Mouse (Mus musculus) midbrain, embryonic 12.5 days (tissue): ENCODE results near the gene Gpr152. TPM values are rescaled to one million over a fixed set of nuclear protein-coding genes. Genes with fewer than 3 reads are reported as not detected.

Source experiments
- ATAC-seq: fragments of 200-750 bp; cut with Nextera tagmentation; 2 replicates; pipeline ENCODE4 v1.8.0; 2017; ENCODE audit warnings: low read depth, moderate TSS enrichment, moderate library complexity; ENCODE audit not compliant: low FRiP score
- H3K27ac ChIP-seq: fragments of 300-500 bp; sonication (generic); replicated peaks from 2 replicates; pipeline ENCODE4 v1.5.1; 2016; ENCODE audit warnings: mild to moderate bottlenecking
- H3K27me3 ChIP-seq: fragments of 300-500 bp; sonication (generic); 2 replicates; pipeline ENCODE4 v1.6.1; 2016; ENCODE audit warnings: mild to moderate bottlenecking
- H3K36me3 ChIP-seq: fragments of 300-500 bp; sonication (generic); 2 replicates; pipeline ENCODE4 v1.6.1; 2016
- H3K4me1 ChIP-seq: fragments of 300-500 bp; sonication (generic); 2 replicates; pipeline ENCODE4 v1.6.1; 2016
- H3K4me2 ChIP-seq: fragments of 300-500 bp; sonication (generic); replicated peaks from 2 replicates; pipeline ENCODE4 v1.6.1; 2016; ENCODE audit warnings: mild to moderate bottlenecking, moderate library complexity
- H3K4me3 ChIP-seq: fragments of 300-500 bp; sonication (generic); 2 replicates; pipeline ENCODE4 v1.5.1; 2016; ENCODE audit warnings: mild to moderate bottlenecking
- H3K9ac ChIP-seq: fragments of 300-500 bp; sonication (generic); replicated peaks from 2 replicates; pipeline ENCODE4 v1.6.1; 2016; ENCODE audit warnings: mild to moderate bottlenecking, moderate library complexity
- H3K9me3 ChIP-seq: fragments of 300-500 bp; sonication (generic); 2 replicates; pipeline ENCODE4 v1.6.1; 2016; ENCODE audit warnings: mild to moderate bottlenecking
- WGBS: fragments of 180-500 bp; shearing (Covaris S2); methylation state at CpG from one replicate; pipeline ENCODE4 v1.1.7; 2016; 5-methylcytosine and 5-hydroxymethylcytosine counted together
- polyA plus RNA-seq: library from polyadenylated mRNA; unstranded; fragments of >200 nt; fragmentation: Nextera tagmentation; extraction: Ambion mirVana; gene quantifications from 2 replicates; pipeline ENCODE4 v1.2.1, GENCODE M21; 2016

Gene Gpr152
- polyA plus RNA-seq, 1 experiment from 2014 or later: not detected

DNA sequence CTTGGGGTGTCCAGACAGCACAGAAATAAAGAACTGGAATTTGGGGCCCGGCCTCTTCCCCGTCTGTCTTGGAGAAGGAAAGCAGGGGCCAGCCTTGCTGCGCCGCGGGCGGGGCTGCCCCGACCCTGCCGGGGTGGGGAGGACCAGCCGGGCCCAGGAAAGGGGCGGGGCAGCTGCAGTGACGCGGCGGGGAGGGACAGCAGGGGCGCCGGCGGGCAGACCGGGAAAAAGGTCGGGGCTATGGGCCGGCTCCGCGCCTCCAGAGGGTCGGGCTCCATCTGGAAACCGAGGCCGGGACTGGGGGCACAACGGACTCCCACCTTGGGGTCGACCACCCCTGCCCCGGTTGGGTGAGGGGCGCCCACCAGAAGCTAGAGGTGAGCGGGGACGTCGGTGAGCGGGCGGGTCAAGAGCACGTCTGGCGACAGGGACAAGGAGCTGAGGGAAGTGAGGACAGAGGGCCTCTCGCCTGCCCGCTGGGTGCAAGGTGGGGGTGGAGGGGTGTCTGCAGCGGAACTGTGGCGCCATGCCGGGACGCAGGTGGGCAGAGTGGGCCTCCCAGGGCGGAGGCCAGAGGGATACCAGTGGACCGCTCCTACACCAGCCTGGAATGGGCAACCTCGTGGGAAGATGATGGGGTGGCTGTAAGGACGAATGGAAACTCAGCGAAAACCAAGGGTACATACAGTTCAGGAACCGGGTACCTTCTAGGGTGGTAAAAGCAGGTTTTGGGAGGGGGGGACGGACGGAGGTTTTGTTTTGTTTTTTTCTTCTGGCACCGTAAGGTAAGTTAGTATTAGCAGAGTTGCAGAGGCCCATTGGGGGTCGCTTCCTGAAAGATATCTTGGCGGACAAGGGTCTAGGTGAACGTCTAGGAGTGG lies 39.5 kb upstream of the Gpr152 start, which contains the start of gene Pitpnm1:
Pitpnm1 (plus strand) TSS at position 162 of the 881 bp plus-strand sequence.
- Histone ChIP-seq H3K4me3 (peak within 1 kb of the TSS; percentile 55), H3K4me2 (peak within 1 kb of the TSS; percentile 78), H3K9me3 (no peaks in the 10 kb centered on the region), H3K27me3 (peaks cover 46% of the 10 kb centered on the region), H3K27ac (peak within 1 kb of the TSS; percentile 52; the same call in 1 of the 2 replicates), H3K9ac (peak within 1 kb of the TSS; percentile 65), H3K4me1 (peaks cover 55% of the 10 kb centered on the region), H3K36me3 (0 out of 2 replicates have a peak, but pooled peaks cover 7% of the 10 kb centered on the region)
- WGBS: 2% methylated on average over 52 of the region's 53 CpGs
- ATAC-seq: no peak

GRCm38 (mm10) chr19:4100718-4101261 lies 38.8 kb upstream of the Gpr152 start:
- peak; percentile 17; the same call in 1 of the 2 replicates for ATAC-seq
- H3K4me1 ChIP-seq: peaks cover 55% of the 10 kb centered on the region
- peak overlapping the region; percentile 55 for H3K4me3 ChIP-seq
- peak overlapping the region; percentile 78 for H3K4me2 ChIP-seq
- H3K9me3 ChIP-seq: no peaks in the 10 kb centered on the region
- H3K36me3 ChIP-seq: 0 out of 2 replicates have a peak, but pooled peaks cover 7% of the 10 kb centered on the region
- peaks cover 46% of the 10 kb centered on the region for H3K27me3 ChIP-seq
- peak overlapping the region; percentile 52; the same call in 1 of the 2 replicates for H3K27ac ChIP-seq
- peak overlapping the region; percentile 65 for H3K9ac ChIP-seq
- WGBS: under 1% methylated on average over 52 of the region's 52 CpGs

DNA sequence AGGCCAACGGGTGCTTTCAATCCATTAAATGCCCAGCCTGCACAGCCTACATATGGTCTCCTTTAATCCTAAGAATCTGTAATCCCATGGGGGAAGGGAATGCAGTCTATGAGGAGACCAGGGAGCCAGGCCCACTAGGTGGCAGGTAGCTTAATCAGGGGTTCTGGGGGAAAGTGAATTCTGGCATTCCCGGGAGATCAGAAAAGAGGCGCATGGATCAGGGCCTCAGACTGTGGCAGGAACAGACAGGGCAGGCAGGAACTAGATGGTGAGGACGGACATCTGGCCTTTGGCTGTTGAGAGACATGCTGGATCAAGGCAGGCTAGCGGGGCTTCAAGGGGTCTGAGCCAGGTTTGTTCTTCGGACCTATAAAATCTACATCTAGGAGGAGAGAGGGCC lies 38.1 kb upstream of the Gpr152 start:
- peaks cover 48% of the 10 kb centered on the region for H3K4me1 ChIP-seq
- H3K9me3 ChIP-seq: no peaks in the 10 kb centered on the region
- H3K27ac ChIP-seq: no peak overlapping the region
- peak overlapping the region; percentile 65 for H3K9ac ChIP-seq
- peak overlapping the region; percentile 78 for H3K4me2 ChIP-seq
- H3K36me3 ChIP-seq: 0 out of 2 replicates have a peak, but pooled peaks cover 7% of the 10 kb centered on the region
- no peak for ATAC-seq
- WGBS: 41% methylated on average over 6 of the region's 6 CpGs
- H3K27me3 ChIP-seq: peaks cover 46% of the 10 kb centered on the region
- peak overlapping the region; percentile 55 for H3K4me3 ChIP-seq

DNA sequence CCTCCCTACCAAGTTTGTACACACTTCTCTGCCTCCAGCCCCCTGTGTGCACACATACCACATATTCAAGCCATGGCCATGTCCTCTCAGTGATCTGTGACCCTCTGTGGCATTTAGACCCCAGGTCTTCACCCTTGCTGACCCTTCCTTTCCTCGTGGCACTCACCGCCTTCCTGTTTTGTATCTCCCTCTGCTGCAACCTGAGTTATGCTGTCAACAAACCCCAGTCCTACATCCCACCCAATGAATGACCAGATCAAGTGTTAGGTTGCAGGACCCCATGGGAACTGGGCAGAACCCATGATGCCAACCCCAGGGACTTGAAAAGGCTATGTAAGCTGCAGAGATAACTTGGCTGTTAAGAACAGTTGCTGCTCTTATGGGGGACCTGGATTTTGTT lies 37.5 kb upstream of the Gpr152 start:
- H3K9me3 ChIP-seq: no peaks in the 10 kb centered on the region
- 88% methylated on average over 2 of the region's 2 CpGs for WGBS
- peak overlapping the region; percentile 78; the same call in 1 of the 2 replicates for H3K4me2 ChIP-seq
- no peak overlapping the region for H3K9ac ChIP-seq
- no peak for ATAC-seq
- no peak overlapping the region; the same call in 1 of the 2 replicates for H3K4me3 ChIP-seq
- H3K27me3 ChIP-seq: peaks cover 46% of the 10 kb centered on the region
- no peak overlapping the region for H3K27ac ChIP-seq
- H3K36me3 ChIP-seq: 0 out of 2 replicates have a peak, but pooled peaks cover 7% of the 10 kb centered on the region
- H3K4me1 ChIP-seq: peaks cover 47% of the 10 kb centered on the region

DNA sequence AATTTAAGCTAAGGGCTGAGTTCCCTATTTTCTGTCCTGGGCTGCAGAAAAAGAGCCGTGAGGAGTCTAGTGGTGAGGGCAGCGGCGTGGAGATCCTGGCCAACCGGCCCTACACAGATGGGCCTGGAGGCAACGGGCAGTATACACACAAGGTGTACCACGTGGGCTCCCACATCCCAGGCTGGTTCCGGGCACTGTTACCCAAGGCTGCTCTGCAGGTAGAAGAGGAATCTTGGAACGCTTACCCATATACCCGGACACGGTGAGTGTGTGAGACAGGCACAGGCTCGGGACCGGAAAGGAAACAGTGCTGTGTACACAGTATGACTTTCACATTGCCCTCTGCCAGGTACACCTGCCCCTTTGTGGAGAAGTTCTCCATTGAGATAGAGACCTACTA lies 37.0 kb upstream of the Gpr152 start:
- Histone ChIP-seq H3K36me3 (0 out of 2 replicates have a peak, but pooled peaks cover 7% of the 10 kb centered on the region), H3K27ac (no peak overlapping the region)
- 94% methylated on average over 12 of the region's 12 CpGs for WGBS

GRCm38 (mm10) chr19:4103294-4103693 lies 36.3 kb upstream of the Gpr152 start:
- no peak for ATAC-seq
- Histone ChIP-seq H3K9me3 (no peaks in the 10 kb centered on the region), H3K4me1 (peaks cover 37% of the 10 kb centered on the region), H3K27ac (no peak overlapping the region), H3K27me3 (peaks cover 46% of the 10 kb centered on the region), H3K9ac (no peak overlapping the region), H3K36me3 (peaks cover 10% of the 10 kb centered on the region; the same call in 1 of the 2 replicates), H3K4me3 (no peak overlapping the region), H3K4me2 (no peak overlapping the region)
- WGBS: 94% methylated on average over 18 of the region's 18 CpGs

More for the DNA sequence above, 37.0 kb upstream of the Gpr152 start:
- no peak overlapping the region for H3K4me3 ChIP-seq
- H3K4me2 ChIP-seq: no peak overlapping the region
- H3K27me3 ChIP-seq: peaks cover 46% of the 10 kb centered on the region
- H3K4me1 ChIP-seq: peaks cover 43% of the 10 kb centered on the region
- H3K9me3 ChIP-seq: no peaks in the 10 kb centered on the region
- no peak for ATAC-seq
- no peak overlapping the region for H3K9ac ChIP-seq

DNA sequence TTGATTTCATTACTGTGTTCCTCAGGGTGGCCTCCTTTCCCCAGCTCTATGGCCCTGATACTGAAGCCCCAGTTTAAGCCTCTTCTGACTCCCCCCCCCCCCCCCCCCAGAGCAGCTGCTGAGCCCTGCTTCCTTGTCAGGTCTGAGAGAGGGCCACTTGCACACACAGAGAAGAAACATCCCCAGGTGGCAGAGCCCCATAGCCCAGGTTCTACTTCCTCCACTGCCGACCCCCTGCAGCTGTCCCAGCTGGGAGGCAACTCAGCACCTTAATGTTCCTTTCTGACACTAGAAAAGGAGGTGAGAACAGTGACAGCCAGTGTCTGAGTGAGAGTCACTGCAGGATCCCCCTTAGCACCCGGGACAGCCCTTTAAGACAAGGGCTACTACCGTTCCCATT lies 35.8 kb upstream of the Gpr152 start:
- Histone ChIP-seq H3K4me2 (no peak overlapping the region), H3K9me3 (no peaks in the 10 kb centered on the region), H3K4me3 (no peak overlapping the region), H3K9ac (no peak overlapping the region), H3K36me3 (peaks cover 13% of the 10 kb centered on the region; the same call in 1 of the 2 replicates), H3K27ac (no peak overlapping the region), H3K4me1 (peaks cover 32% of the 10 kb centered on the region), H3K27me3 (peaks cover 46% of the 10 kb centered on the region)
- WGBS: 81% methylated on average over 3 of the region's 3 CpGs
- ATAC-seq: no peak

- ATAC-seq: no peak
- Histone ChIP-seq H3K4me3 (no peak overlapping the region), H3K36me3 (peaks cover 13% of the 10 kb centered on the region; the same call in 1 of the 2 replicates), H3K27me3 (peaks cover 41% of the 10 kb centered on the region), H3K9ac (no peak overlapping the region), H3K4me2 (no peak overlapping the region), H3K27ac (no peak overlapping the region), H3K4me1 (peaks cover 22% of the 10 kb centered on the region), H3K9me3 (no peaks in the 10 kb centered on the region)
- WGBS: 90% methylated on average over 16 of the region's 16 CpGs
Observed at GRCm38 (mm10) chr19:4104675-4105194, 34.9 kb upstream of the Gpr152 start.

DNA sequence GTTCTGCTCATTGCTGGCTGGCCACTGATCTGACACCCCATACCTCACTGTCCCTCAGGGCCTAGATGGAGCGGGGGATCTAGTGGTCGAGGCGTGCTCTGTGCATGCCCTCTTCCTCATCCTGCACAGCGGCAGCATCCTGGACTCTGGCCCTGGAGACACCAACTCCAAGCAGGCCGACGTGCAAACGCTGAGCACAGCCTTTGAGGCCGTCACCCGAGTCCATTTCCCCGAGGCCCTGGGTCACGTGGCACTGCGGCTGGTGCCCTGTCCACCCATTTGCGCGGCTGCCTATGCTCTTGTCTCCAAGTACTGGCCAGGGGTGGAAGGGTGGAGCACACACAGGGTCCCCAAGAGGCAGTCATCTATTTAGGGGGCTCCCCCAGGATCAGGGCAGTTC lies 32.9 kb upstream of the Gpr152 start:
- H3K4me2 ChIP-seq: no peak overlapping the region
- H3K27me3 ChIP-seq: peaks cover 21% of the 10 kb centered on the region
- peaks cover 16% of the 10 kb centered on the region; the same call in 1 of the 2 replicates for H3K36me3 ChIP-seq
- H3K4me3 ChIP-seq: no peak overlapping the region
- H3K4me1 ChIP-seq: peaks cover 3% of the 10 kb centered on the region; the same call in 1 of the 2 replicates
- no peak overlapping the region for H3K9ac ChIP-seq
- no peaks in the 10 kb centered on the region for H3K9me3 ChIP-seq
- ATAC-seq: no peak
- 92% methylated on average over 14 of the region's 14 CpGs for WGBS
- no peak overlapping the region for H3K27ac ChIP-seq

DNA sequence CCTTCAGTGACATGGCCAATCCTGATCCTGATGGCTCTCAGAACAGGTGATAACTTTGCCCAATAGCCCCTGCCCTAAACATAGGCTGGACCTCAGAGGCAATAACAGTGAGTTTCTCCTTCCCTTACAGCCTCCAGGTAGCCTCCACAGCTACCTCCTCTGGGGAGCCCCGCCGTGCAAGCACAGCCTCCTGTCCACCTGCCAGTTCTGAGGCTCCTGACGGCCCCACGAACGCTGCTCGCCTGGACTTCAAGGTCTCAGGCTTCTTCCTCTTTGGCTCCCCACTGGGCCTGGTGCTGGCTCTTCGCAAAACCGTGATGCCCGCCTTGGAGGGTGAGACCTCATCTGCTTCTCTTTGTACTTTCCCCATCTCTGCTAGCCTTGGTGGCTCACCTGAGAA lies 31.1 kb upstream of the Gpr152 start:
- Histone ChIP-seq H3K9ac (no peak overlapping the region), H3K36me3 (peaks cover 34% of the 10 kb centered on the region), H3K9me3 (no peaks in the 10 kb centered on the region), H3K27ac (no peak overlapping the region), H3K4me1 (no peaks in the 10 kb centered on the region), H3K27me3 (peaks cover 3% of the 10 kb centered on the region; the same call in 1 of the 2 replicates), H3K4me3 (no peak overlapping the region), H3K4me2 (no peak overlapping the region)
- ATAC-seq: no peak
- WGBS: 85% methylated on average over 9 of the region's 9 CpGs

- Histone ChIP-seq H3K4me2 (no peak overlapping the region), H3K9ac (no peak overlapping the region), H3K36me3 (peaks cover 62% of the 10 kb centered on the region), H3K4me3 (no peak overlapping the region), H3K27ac (no peak overlapping the region), H3K4me1 (no peaks in the 10 kb centered on the region), H3K9me3 (no peaks in the 10 kb centered on the region), H3K27me3 (no peaks in the 10 kb centered on the region)
- ATAC-seq: no peak
- 96% methylated on average over 26 of the region's 26 CpGs for WGBS
Observed at GRCm38 (mm10) chr19:4112063-4112960, 27.3 kb upstream of the Gpr152 start.
